Mouse (Mus musculus) Patski (cell line): ENCODE measurements at regions not wholly inside any gene's neighbourhood (a gene's known extent, or its start where the extent isn't known, plus 50 kb on each side); places are given as distances from the start of the nearest gene placed in this dataset.

Experiments used
- ATAC-seq: fragments of 100-300 bp; one replicate; pipeline ENCODE4 v1.8.0; 2021
- CTCF ChIA-PET: fragments of 350-600 bp; sonication (Branson Sonifier 250); formaldehyde crosslinking; loops from one replicate; lab custom pipeline; 2022; ENCODE audit warnings: inconsistent platforms; lab: Charles Lee
- POLR2A ChIA-PET: fragments of 350-600 bp; sonication (Branson Sonifier 250); formaldehyde crosslinking; loops from one replicate; lab custom pipeline; 2022; ENCODE audit warnings: antibody characterized with exemption, inconsistent platforms; lab: Charles Lee
- DNase-seq: peaks from one replicate; pipeline ENCODE4 v3.0.0-alpha.2; 2011; ENCODE audit warnings: low read depth, low spot score
- H3K27me3 ChIP-seq: fragments of 371-371 bp; one replicate; pipeline ENCODE4 v1.5.1; 2021
- CTCF ChIP-seq: fragments of 100-300 bp; IDR thresholded peaks from one replicate; pipeline ENCODE4 v1.5.1; 2021
- in situ Hi-C: fragments of 300-500 bp; cut with MboI; formaldehyde crosslinking; loops from 3 replicates; pipeline ENCODE4 v1.11.1; 2018; ENCODE audit warnings: low pct_unique_long_range_greater_than_20kb, mixed read lengths

GRCm38 (mm10) chr2:115468471-115468909, 113.0 kb upstream of the BC052040 start:
- ChIA-PET CTCF (no interaction called here), POLR2A (interaction anchor here (0.6 kb wide), 1 partner anchor 27 kb away, joined by 3 read pairs; no protein-coding TSS in a partner anchor)
- no peaks in the 10 kb centered on the region for H3K27me3 ChIP-seq
- TF ChIP-seq CTCF: no peak
- ATAC-seq (no peak), DNase-seq (no peak)
- in situ Hi-C loops: no loop called here

GRCm38 (mm10) chr2:115469165-115469821, 112.2 kb upstream of the BC052040 start:
- POLR2A ChIA-PET: interaction anchor here (0.6 kb wide), 1 partner anchor 26 kb away, joined by 3 read pairs; no protein-coding TSS in a partner anchor
- ATAC-seq (no peak), DNase-seq (no peak)
- CTCF ChIA-PET: no interaction called here
- TF ChIP-seq CTCF: no peak
- H3K27me3 ChIP-seq: no peaks in the 10 kb centered on the region
- in situ Hi-C loops: no loop called here

DNA sequence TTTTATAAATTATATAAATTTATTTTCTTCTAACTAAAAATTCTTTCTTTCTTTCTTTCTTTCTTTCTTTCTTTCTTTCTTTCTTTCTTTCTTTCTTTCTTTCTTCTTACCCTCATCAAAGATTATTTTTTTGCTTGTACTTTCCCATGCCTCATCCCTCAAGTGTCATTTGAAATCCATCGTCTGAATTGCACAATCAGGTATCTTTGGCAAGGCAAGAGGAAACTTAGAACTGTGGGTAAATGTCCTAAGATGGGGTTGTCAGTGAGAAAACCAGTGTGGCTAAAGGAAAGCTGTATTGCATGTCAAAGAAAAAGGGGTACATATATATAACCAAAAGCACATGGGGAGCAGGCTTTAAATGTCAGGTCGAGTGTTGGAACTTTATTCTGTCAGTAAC, 109.1 kb upstream of the BC052040 start:
- H3K27me3 ChIP-seq: no peaks in the 10 kb centered on the region
- no peak for DNase-seq
- POLR2A ChIA-PET: no interaction called here
- CTCF ChIA-PET: interaction anchor here (1.7 kb wide), 1 partner anchor 10 kb away, joined by 4 read pairs; no protein-coding TSS in a partner anchor
- in situ Hi-C loops: no loop called here
- ATAC-seq: no peak
- no peak for TF ChIP-seq CTCF

DNA sequence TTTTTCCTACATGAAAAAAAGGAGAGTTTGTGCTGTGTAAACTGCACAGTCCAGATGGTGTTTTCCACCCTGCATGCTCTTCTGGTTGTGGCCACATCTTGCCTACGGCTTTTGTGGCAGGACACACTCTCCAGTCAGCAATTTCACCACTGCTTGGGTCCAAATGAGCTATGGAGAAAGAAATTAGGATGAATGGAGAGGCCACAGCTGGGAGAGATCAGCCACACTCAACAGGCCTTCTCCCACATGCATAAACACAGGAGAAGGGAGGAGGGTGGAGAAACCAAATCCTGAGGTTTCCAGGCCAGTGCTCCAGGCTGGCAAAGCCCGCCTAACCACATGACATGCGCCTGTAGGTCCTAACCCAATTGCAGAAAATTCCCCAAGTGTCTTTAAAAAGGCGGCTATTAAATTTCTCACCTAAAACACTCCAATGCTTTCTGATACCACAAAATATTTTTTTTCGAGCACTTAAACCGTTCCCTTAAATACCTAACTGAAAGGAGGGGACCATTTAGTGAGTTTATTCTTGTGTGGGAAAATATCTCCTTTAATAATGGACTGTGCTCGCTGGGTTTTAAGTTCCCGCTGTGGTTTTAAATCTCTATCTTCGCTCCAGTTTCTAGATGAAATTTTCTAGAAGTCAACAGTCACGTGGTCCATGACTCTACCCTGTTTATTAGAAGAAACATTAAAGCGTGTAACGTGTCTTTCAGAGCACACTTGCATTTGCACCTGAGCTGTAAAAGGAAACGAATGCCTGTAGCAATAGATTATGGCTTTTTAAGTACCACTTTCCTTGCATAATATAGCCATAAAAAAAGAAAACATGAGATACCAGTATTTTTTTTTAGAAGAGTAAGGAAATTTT, 97.9 kb upstream of the BC052040 start:
- in situ Hi-C loops: loop anchor here (25.0 kb wide), 1 partner anchor 1046 kb away; no protein-coding TSS in a partner anchor
- ChIA-PET POLR2A (no interaction called here), CTCF (no interaction called here)
- peak; percentile 98 for ATAC-seq
- no peaks in the 10 kb centered on the region for H3K27me3 ChIP-seq
- peak; percentile 89 for DNase-seq
- TF ChIP-seq CTCF: no peak

GRCm38 (mm10) chr2:115488465-115488864, 93.1 kb upstream of the BC052040 start:
- POLR2A ChIA-PET: no interaction called here
- no peaks in the 10 kb centered on the region for H3K27me3 ChIP-seq
- no peak for TF ChIP-seq CTCF
- DNase-seq (no peak), ATAC-seq (no peak)
- CTCF ChIA-PET: interaction anchor here (1.4 to 1.8 kb wide), 2 partner anchors 9 to 14 kb away, joined by 3 to 5 read pairs; no protein-coding TSS in a partner anchor
- in situ Hi-C loops: loop anchor here (25.0 kb wide), 1 partner anchor 1051 kb away; no protein-coding TSS in a partner anchor

GRCm38 (mm10) chr2:115493020-115493419, 88.5 kb upstream of the BC052040 start:
- DNase-seq (no peak), ATAC-seq (no peak)
- no peaks in the 10 kb centered on the region for H3K27me3 ChIP-seq
- in situ Hi-C loops: loop anchor here (25.0 kb wide), 1 partner anchor 1056 kb away; no protein-coding TSS in a partner anchor
- ChIA-PET POLR2A (interaction anchor here (0.6 kb wide), 1 partner anchor 27 kb away, joined by 5 read pairs; no protein-coding TSS in a partner anchor), CTCF (no interaction called here)
- TF ChIP-seq CTCF: no peak

- no peaks in the 10 kb centered on the region for H3K27me3 ChIP-seq
- TF ChIP-seq CTCF: no peak
- DNase-seq: no peak
- ChIA-PET CTCF (interaction anchor here (1.1 to 1.3 kb wide), 2 partner anchors 12 to 70 kb away, joined by 3 read pairs; no protein-coding TSS in a partner anchor), POLR2A (interaction anchor here (0.9 kb wide), 1 partner anchor 14 kb away, joined by 3 read pairs; no protein-coding TSS in a partner anchor)
- in situ Hi-C loops: loop anchor here (25.0 kb wide), 2 partner anchors 863 to 1063 kb away; no protein-coding TSS in a partner anchor
- no peak for ATAC-seq
These were observed 81.6 kb upstream of the BC052040 start for GRCm38 (mm10) chr2:115499904-115500303.

DNA sequence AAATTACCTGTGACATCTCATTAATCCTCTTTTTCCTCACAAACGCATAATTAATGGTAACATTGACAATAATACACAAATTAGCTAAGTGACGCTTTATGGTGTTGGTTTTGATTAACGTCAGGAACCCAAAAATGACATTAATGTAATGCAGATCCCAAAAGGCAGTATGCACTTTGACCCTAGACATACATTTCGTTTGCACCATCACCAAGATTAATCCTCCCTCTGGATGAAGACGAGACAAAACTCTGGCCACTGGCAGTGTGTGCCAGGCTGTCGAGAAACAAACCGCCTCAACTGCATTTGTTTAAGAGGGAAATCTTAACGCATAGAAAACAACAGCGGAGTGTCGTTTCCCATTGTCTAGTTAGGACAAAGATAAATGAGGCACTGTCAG, 72.0 kb upstream of the BC052040 start:
- in situ Hi-C loops: loop anchor here (25.0 kb wide), 1 partner anchor 872 kb away; no protein-coding TSS in a partner anchor
- POLR2A ChIA-PET: no interaction called here
- CTCF ChIA-PET: no interaction called here
- DNase-seq (no peak), ATAC-seq (no peak)
- H3K27me3 ChIP-seq: no peaks in the 10 kb centered on the region
- no peak for TF ChIP-seq CTCF

- in situ Hi-C loops: loop anchor here (25.0 kb wide), 1 partner anchor 874 kb away; no protein-coding TSS in a partner anchor
- ATAC-seq: no peak
- POLR2A ChIA-PET: no interaction called here
These were observed 70.4 kb upstream of the BC052040 start for GRCm38 (mm10) chr2:115511146-115511545.

More at GRCm38 (mm10) chr2:115511146-115511545, 70.4 kb upstream of the BC052040 start:
- no peak for TF ChIP-seq CTCF
- no peak for DNase-seq
- no peaks in the 10 kb centered on the region for H3K27me3 ChIP-seq
- CTCF ChIA-PET: interaction anchor here (1.5 kb wide), 1 partner anchor 8 kb away, joined by 5 read pairs; no protein-coding TSS in a partner anchor
